Mouse (Mus musculus) heart, adult 2 months (tissue): ENCODE measurements around the gene Dock2.

Experiments used
- CTCF ChIP-seq: fragments of 200-600 bp; IDR thresholded peaks from 2 replicates; pipeline ENCODE4 v1.8.1; 2022; ENCODE audit warnings: antibody characterized with exemption, mild to moderate bottlenecking, moderate library complexity
- POLR2A ChIP-seq: fragments of 200-500 bp; IDR thresholded peaks from 2 replicates; pipeline ENCODE4 v1.6.1; 2011; ENCODE audit warnings: mild to moderate bottlenecking, low read depth, low read length, control low read depth; ENCODE audit not compliant: insufficient read depth

DNA sequence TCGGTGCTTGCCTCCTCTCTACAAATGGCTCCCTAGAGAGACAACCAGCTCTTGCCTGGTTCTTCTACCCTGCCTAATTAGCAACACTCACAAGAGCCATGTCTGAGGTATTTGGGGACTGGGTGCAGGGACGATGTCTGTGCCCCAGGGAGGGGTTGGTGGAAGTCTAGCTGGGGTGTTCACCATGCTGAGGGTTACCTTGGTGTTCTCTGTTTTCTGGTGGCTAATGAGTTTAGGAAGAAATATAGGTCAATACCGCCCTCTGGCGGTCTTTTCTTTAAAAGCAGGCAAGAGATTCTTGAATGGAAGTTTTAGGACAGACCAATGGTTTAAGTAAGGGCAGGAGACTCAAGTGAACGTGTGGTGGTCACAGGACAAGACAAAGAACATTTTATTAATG is 570.8 kb downstream of the Dock2 start:
- TF ChIP-seq CTCF (peak; percentile 90), POLR2A (no peak)
